Mouse (Mus musculus) cerebellum, postnatal 10 days (tissue): ENCODE measurements around the gene Edem2.
A peak's percentile ranks its signal among the peaks of the same experiment; 100 is the strongest.

Experiments used
- DNase-seq, 2 experiments: peaks; one replicate each; pipeline ENCODE4 v3.0.0; 2021; ENCODE audit warnings: mixed read lengths in 2 of 2

Edem2 gene

GRCm38 (mm10) chr2:155729158-155729645 lies at the start of gene Edem2:
Edem2 (minus strand) TSS chr2:155729475.
- DNase-seq: peak; percentile 92 to 95

DNA sequence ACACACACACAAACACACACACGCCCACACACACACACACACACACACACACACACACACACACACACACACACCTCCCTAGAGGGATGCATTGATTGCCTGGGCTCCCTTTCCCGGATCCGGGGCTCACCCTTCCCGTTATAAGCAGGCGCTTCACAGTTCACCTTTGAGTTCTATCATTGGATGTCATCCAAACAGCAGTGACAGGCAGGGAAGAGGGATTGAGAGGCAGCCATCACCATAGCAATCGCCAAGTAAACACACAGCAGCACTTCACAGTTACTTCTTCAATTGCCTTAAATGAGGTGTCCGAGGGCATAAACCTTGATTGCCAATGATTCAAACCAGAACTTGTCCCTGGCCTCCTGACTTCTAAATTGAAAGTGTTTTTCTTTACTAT lies 49.8 kb upstream of the Edem2 start:
- DNase-seq: peak; percentile 46 to 63

DNA sequence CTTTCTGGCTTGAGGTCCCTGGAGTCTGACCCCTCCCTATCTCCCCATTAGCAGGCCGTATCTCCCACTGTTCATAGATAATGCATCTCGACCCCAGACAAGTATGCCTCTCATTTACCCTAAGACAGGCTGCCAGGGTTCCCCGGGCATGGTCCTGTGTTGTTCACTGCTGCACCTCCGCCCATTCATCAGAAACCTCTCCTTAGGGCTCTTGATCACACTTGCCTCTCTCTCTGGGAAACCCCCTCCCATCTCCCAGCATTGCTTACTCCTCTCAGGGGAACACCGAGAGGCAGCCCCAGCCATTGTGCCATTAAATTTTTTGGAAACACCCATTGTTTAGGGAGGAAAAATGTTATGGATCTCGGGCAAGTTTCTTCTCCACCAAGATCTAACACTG lies 48.7 kb upstream of the Edem2 start:
- DNase-seq: peak in 1 of 2 experiments; percentile 46

DNA sequence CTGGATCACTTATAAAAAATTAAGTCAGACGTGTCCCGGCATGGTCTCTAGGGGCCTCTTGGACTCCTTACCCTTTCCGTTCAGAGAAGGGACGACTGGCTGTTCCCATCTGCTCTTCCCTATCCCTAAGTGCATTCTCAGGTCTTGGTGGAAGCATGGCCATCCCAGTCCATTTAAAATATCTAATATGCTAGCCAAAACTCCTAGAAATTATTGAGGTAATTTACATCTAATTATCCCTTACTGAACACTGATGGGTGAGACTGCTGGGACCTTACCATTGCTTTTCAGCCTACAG lies 48.4 kb upstream of the Edem2 start:
- DNase-seq: peak in 1 of 2 experiments; percentile 60

DNA sequence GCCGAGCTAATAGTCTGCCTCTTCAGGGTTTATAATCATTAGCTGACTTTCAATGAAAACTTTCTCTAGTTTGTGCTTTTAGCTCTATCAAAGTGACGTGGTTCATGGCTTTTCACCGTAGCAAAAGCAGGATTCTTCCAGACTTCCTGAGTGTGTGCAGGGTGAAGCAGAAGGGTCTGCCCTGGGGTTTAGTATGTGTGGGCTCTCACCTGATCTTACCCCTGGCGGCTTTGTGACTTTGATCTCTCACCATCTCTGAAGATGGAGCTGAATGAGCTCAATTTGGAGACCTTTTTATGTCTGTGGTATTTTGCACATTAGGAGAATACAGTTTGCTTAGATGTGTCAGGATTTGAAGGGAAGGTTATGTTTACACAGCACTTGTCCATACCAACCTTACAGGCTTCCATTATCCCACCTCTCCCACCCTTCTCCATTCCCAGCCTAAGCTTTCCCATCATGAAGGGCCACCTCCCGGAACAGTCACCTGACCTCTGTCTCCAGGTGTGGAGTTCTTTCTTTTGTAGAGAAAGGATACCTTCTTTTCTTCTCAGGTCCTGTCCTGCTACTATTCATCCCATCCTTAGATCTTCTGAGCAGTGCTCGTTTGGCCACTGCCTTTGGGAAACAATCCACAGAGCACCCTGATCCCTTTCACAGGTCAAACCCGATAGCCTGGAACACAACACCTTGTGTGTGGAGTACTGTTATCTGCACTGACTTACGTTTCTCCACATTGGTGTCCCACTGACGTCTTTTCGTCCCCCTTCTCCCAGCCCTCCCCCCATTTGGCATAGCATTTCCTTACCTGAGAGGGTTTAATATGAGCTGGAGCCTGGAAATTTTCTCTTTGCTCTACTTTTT lies 47.8 kb upstream of the Edem2 start:
- peak; percentile 58 to 62 for DNase-seq

GRCm38 (mm10) chr2:155775685-155776263 lies 46.5 kb upstream of the Edem2 start:
- peak; percentile 90 to 93 for DNase-seq

GRCm38 (mm10) chr2:155774927-155775684 lies 45.8 kb upstream of the Edem2 start, which contains the start of gene Mmp24:
Mmp24 (plus strand) TSS chr2:155775342.
- peak; percentile 66 to 67 for DNase-seq

DNA sequence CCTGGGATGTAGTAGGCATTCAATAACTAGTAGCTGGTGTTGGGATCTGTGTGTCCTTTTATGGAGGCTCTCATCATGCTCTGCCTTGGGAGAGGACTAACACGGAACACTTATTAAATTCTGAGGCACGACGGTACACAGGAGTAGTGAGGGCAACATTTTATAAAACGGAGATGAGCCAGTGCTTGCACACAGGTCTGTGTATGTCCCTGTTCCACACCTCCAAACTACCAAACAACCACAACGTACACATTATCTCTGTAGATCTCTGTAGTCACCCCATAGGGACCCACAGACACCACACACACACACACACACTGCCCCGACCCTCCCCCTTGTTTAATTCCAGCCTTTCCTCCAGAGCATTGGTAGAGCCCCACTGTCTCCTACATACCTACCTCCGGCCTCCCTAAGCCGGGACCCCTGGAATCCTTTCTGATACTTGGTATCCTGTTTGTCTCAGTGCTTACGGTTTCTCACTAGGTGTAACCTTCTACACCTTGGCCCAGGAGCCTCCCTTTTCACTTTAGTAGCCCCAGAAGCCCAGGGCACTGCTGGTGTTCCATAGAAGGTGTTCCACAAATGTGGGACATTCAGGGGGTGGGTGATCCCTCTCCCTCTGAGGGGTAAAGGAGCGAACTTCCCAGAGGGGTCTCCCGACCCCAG lies 45.1 kb upstream of the Edem2 start:
- DNase-seq: peak; percentile 47 to 64

GRCm38 (mm10) chr2:155773664-155774063 lies 44.4 kb upstream of the Edem2 start:
- DNase-seq: peak in 1 of 2 experiments; percentile 60

DNA sequence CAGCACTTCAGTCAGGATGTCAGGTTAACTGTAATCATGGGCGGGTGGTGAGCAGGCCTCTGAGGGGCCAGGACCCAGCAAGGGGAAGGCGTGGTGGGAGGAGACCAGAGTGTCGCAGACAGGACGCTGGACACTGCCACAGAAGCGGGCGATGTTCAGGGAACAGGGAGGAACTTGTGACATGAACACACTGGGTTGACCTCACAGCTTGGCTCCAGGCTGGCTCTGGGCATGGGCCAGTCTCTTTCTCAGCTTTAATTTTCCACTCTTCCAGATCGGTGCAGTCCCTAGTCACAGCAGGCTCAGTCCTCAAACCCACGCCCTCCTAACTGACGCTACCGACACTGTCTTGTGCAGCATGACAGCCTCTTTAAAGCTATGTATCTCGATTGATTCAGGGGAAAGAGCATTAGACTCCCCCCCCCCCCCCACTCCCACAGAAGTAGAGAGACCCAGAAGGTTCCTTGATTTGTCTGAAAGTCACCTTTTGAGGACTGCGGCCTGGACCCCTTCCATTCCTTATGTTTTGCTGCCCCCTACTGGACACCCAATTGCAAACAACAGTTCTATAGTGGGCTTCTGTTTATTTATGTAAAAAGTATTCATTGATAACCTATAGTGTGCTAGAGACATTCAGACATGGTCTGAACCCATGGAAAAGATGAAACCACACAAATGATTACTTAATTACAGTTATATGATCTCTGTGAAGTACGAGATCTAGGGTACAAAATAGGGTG lies 35.6 kb upstream of the Edem2 start:
- DNase-seq: peak; percentile 94 to 98

DNA sequence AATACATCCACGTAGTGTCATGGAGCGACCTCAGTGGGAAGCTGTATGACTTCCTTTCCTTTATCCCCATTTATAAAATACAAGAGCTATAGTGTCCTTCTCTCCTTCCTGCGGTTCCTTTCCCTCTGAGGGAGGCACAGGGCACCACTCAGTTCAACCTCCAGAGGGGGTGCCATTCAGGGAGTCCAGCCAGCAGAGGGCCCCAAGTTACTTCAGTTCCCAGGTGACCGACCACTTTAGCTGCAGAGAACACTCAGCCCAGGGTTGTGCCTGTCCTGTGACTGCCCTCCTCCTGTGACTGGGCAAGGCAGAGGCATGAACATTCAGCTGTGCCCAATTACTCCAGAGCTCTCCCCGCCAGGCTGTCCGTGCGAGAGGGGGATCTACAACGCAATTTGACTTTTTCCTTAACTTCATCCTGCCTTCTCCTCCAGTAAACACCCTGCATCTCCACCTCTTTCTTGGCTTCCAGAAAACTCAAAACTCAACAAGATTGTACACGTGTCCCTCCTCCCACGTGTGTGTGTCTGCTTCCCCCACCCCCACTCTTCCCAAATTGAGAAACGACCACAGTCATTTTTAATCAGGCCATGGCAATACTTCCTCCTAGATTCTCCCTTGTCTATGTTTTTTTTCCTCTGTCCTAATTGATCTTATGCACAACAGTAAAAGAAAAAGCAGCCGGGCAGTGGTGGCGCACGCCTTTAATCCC lies 27.7 kb upstream of the Edem2 start:
- no peak for DNase-seq

DNA sequence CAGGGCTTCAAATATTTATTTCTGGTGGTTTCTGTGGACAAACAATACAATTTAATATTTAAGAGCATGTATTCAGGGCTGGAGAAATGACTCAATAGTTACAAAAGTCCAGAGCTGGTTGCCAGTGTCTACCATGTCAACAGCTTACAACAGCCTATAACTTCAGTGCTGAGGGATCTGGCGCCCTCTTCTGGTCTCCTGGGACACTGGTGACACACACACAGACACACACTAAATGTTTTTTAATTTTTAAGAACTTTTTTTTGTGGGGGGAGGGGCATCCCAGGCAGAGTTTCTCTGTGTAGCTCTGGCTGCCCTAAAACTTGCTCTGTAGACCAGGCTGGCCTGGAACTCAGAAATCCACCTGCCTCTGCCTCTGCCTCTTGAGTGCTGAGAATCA lies 26.5 kb upstream of the Edem2 start:
- peak; percentile 70 to 74 for DNase-seq

GRCm38 (mm10) chr2:155751014-155751786 lies 21.9 kb upstream of the Edem2 start, which contains the start of gene Procr:
Procr (plus strand) TSS chr2:155751117.
- no peak for DNase-seq

GRCm38 (mm10) chr2:155749394-155749793 lies 20.1 kb upstream of the Edem2 start:
- no peak for DNase-seq

- no peak for DNase-seq
These were observed 16.2 kb upstream of the Edem2 start for GRCm38 (mm10) chr2:155745487-155745886.

GRCm38 (mm10) chr2:155743351-155743750 lies 14.1 kb upstream of the Edem2 start:
- DNase-seq: no peak

GRCm38 (mm10) chr2:155742931-155743337 lies 13.7 kb upstream of the Edem2 start:
- peak; percentile 43 to 47 for DNase-seq

GRCm38 (mm10) chr2:155742211-155742610 lies 12.9 kb upstream of the Edem2 start:
- DNase-seq: peak; percentile 25 to 31

DNA sequence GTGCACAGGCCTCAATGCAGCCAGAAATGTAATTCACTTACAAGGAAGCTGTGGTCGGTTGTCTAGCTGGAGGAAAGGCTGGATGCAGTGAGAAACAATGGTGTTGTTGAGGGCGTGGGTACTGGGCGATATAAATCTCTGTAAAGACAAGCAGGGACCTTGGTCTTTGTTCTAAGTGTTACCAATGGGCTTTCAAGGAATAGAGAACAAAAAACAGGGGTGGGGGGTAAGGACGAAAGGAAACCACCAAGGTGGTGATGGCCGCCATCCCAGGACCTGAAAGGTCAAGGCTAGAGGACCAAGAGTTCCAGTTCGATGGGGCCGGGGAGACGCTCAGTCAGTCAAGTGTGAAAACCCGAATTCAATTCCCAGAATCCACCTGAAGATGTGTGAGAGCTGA lies 8.5 kb upstream of the Edem2 start:
- DNase-seq: no peak

DNA sequence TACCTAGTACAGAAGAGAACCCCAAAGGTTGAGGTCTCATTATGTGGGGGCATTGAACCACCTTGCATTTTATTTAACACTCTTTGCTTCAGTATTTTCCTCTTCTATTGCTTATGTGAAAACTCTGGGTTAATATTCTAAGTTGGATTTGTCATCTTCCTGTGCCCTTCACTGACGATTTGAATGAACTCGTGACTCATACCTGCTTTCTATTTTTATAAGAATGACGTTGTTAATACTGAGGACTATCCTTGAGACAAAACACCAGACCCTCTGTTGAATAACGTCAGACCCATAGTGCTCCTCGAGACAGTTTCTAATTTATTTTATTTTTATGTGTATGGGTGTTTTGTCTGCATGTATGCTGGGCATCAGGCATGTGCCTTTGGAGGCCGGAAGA lies 7.7 kb upstream of the Edem2 start:
- DNase-seq: no peak
